Mouse (Mus musculus): ENCODE results near the gene Olfr222.

GRCm38 (mm10) chr11:59560906-59561305, 15.1 kb downstream of the Olfr222 start:
- TF ChIP-seq GATA1 (IDR thresholded peaks at IDR 0.05; ENCODE audit: low read depth, low read length) (no peak), USF1 (IDR thresholded peaks at IDR 0.05; ENCODE audit: low read depth, low read length) (no peak), ZNF384 (IDR thresholded peaks at IDR 0.05; ENCODE audit: low read depth, low read length) (no peak), TAL1 (IDR thresholded peaks at IDR 0.05; ENCODE audit: low read length) (no peak), CHD1 (IDR thresholded peaks at IDR 0.05; ENCODE audit: low read depth, low read length) (no peak), POLR2A (IDR thresholded peaks at IDR 0.05; ENCODE audit: control insufficient read depth in 1 of 2, insufficient read depth in 1 of 2, low read depth in 1 of 2, low read length in 2 of 2, poor library complexity in 1 of 2) (no peak), MAX (IDR thresholded peaks at IDR 0.05; ENCODE audit: low read length) (no peak), BHLHE40 (IDR thresholded peaks at IDR 0.05; ENCODE audit: borderline replicate concordance, low read depth, low read length) (no peak), POLR2AphosphoS2 (IDR thresholded peaks at IDR 0.05; ENCODE audit: low read length) (no peak), ZKSCAN1 (IDR thresholded peaks at IDR 0.05; ENCODE audit: low read depth, low read length) (no peak), EP300 (IDR thresholded peaks at IDR 0.05; ENCODE audit: low read depth in 1 of 2, low read length in 2 of 2) (no peak)

Measured in MEL (cell line).